Mouse (Mus musculus) E14TG2a.4 (cell line): Measurements from ENCODE around the gene Magoh.

Experiments
- CTCF ChIP-seq: conservative IDR thresholded peaks from 2 replicates; pipeline ENCODE4 v1.5.1; 2014; ENCODE audit warnings: low read length
- POU5F1 ChIP-seq: IDR thresholded peaks from 2 replicates; pipeline ENCODE4 v1.6.1; 2014; ENCODE audit warnings: low read length, borderline replicate concordance

DNA sequence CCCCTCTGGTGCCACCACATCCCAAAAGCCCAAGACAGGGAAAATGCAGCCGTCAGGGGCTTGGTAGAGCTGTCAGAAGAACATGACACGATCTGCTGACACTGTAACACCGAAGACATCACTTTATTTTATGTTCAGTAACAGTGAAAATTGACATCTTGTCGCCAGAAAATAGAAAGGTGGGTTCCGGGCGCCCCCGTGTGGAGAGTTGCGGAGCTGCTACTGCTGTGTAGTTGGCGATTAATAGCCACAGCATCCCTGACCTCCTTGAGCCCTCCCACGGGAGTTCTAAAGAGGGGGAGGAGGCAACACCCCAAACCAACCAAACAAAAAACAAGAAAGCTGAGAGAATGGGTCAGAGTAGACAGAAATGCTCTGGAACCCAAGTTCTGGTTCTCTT, 34.6 kb upstream of the Magoh start:
- TF ChIP-seq CTCF (peak; percentile 87), POU5F1 (no peak)
